17 mouse cellular contexts compared by ENCODE assay signal in the genomic region with DNA sequence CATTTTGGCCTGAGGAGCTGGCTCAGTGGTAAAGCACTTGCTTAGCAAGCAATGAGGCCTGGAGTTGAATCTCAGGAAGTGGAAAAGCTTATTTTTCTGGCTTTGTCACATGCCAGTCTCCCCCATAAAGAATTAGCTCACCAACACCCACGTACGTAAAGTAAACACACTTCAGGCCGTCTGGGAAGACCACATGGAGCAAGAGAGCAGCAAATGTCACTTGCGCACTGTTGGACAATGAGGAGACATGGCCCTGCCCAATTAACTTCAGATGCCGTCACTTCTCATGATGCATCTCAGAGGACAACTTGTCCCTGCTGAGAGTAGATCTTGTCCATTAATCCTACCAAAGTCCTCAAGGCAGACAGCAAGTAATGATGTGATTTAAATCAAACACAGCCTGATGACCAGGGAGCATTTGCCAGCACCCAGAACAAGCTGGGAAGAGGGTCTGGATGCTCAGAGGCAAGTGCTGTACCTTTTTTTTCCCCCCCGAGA.
"Had no signal": no experiment of that assay in that cellular context is flagged by ENCODE, and none has a peak within 500 bp of the region (broad histone marks: within the 10 kb centered on the region; RNA-seq: fewer than 3 reads in every experiment).

No protein-coding gene starts in this region.

- H3K4me3 ChIP-seq: liver, embryonic 13.5 days; liver, embryonic 15.5 days; megakaryocyte, embryonic 14.5 days; midbrain, embryonic 13.5 days; midbrain, embryonic 15.5 days; neural tube, embryonic 12.5 days; stomach, embryonic 15.5 days had no signal

- H3K4me1 ChIP-seq: liver, embryonic 15.5 days; midbrain, embryonic 15.5 days; stomach, embryonic 15.5 days had no signal

- H3K27me3 ChIP-seq: liver, embryonic 13.5 days; liver, embryonic 15.5 days; midbrain, embryonic 13.5 days; midbrain, embryonic 15.5 days; neural tube, embryonic 12.5 days had no signal

- H3K4me2 ChIP-seq: liver, embryonic 13.5 days; liver, embryonic 15.5 days; lung, embryonic 14.5 days; midbrain, embryonic 11.5 days; midbrain, embryonic 13.5 days; midbrain, embryonic 15.5 days; neural tube, embryonic 12.5 days; stomach, embryonic 15.5 days had no signal

- H3K27ac ChIP-seq: liver, embryonic 13.5 days; liver, embryonic 15.5 days; macrophage; midbrain, embryonic 13.5 days; midbrain, embryonic 15.5 days; neural tube, embryonic 12.5 days; stomach, embryonic 15.5 days; stomach, postnatal 0 days had no signal

- ATAC-seq: liver, postnatal 0 days; midbrain, embryonic 13.5 days; midbrain, embryonic 15.5 days had no signal

- H3K9ac ChIP-seq: liver, embryonic 13.5 days; liver, embryonic 15.5 days; liver, postnatal 0 days; lung, embryonic 14.5 days; midbrain, embryonic 13.5 days; midbrain, embryonic 15.5 days; neural tube, embryonic 12.5 days; stomach, embryonic 15.5 days had no signal

- H3K9me3 ChIP-seq: liver, embryonic 13.5 days; liver, embryonic 15.5 days; megakaryocyte, embryonic 14.5 days; midbrain, embryonic 13.5 days; midbrain, embryonic 15.5 days; neural tube, embryonic 12.5 days; stomach, embryonic 15.5 days had no signal

- H3K36me3 ChIP-seq: liver, embryonic 13.5 days; liver, embryonic 15.5 days; midbrain, embryonic 13.5 days; midbrain, embryonic 15.5 days; neural tube, embryonic 12.5 days; stomach, embryonic 15.5 days had no signal

- DNase-seq: liver, embryonic 13.5 days; liver, postnatal 0 days; lung, embryonic 14.5 days; lung, postnatal 36 days; right cerebral cortex, postnatal 14 days; thymus, adult 2 months; thymus, postnatal 25 days; thymus, postnatal 4 days had no signal
